Mouse (Mus musculus) CH12.LX (cell line): ENCODE measurements around the gene Gpr176. TPM values are rescaled to one million over a fixed set of nuclear protein-coding genes. Genes with fewer than 3 reads are reported as not detected.
A peak's percentile ranks its signal among the peaks of the same experiment; 100 is the strongest.

ENCODE experiments used
- DNase-seq: peaks from one replicate; pipeline ENCODE4 v3.0.0-alpha.2; 2013; ENCODE audit errors: extremely low read depth
- H3K27ac ChIP-seq: 2 replicates; pipeline ENCODE4 v1.5.1; 2012; ENCODE audit warnings: low read depth, mild to moderate bottlenecking, control low read depth, moderate library complexity; ENCODE audit not compliant: insufficient read depth
- H3K27me3 ChIP-seq: replicated peaks from 2 replicates; pipeline ENCODE3; 2012; ENCODE audit warnings: inconsistent platforms
- H3K36me3 ChIP-seq, 2 experiments: replicated peaks in 1 of 2; 2 replicates each; pipeline versions ENCODE3 to v1.6.1; 2012; ENCODE audit warnings: inconsistent platforms in 1 of 2, low read length in 1 of 2, mild to moderate bottlenecking in 1 of 2, mixed read lengths in 1 of 2, moderate library complexity in 1 of 2; ENCODE audit not compliant: control insufficient read depth in 1 of 2, insufficient read depth in 1 of 2
- H3K4me1 ChIP-seq, 2 experiments: 2 replicates each; pipeline ENCODE4 v1.6.1; 2012; ENCODE audit warnings: inconsistent platforms in 1 of 2, moderate library complexity in 1 of 2; ENCODE audit not compliant: insufficient read depth in 2 of 2, control insufficient read depth in 1 of 2
- H3K4me2 ChIP-seq: 2 replicates; pipeline ENCODE4 v1.6.1; 2012; ENCODE audit warnings: low read depth, mild to moderate bottlenecking, control low read depth; ENCODE audit not compliant: poor library complexity, insufficient read depth, severe bottlenecking
- H3K4me3 ChIP-seq, 3 experiments: fragments of 150-350 bp in 1 of 3; sonication (generic) in 1 of 3; replicated peaks in 1 of 3; 2 replicates each; pipeline versions ENCODE3 to v1.5.1; 2011 to 2012; ENCODE audit warnings: low read depth in 2 of 3, low read length in 2 of 3, mild to moderate bottlenecking in 2 of 3, moderate library complexity in 2 of 3, control low read depth in 1 of 3, improper control_type of control experiment in 1 of 3, inconsistent platforms in 1 of 3, mixed read lengths in 1 of 3; ENCODE audit not compliant: poor library complexity in 1 of 3
- H3K79me2 ChIP-seq: replicated peaks from 2 replicates; pipeline ENCODE4 v1.6.1; 2012; ENCODE audit warnings: mild to moderate bottlenecking, moderate library complexity; ENCODE audit not compliant: control insufficient read depth, poor library complexity, insufficient read depth, severe bottlenecking; ENCODE audit errors: extremely low read depth
- H3K9ac ChIP-seq: 2 replicates; pipeline ENCODE4 v1.6.1; 2012; ENCODE audit warnings: low read depth, mild to moderate bottlenecking, control low read depth, moderate library complexity; ENCODE audit not compliant: insufficient read depth
- H3K9me3 ChIP-seq: replicated peaks from 2 replicates; pipeline ENCODE3; 2012; ENCODE audit warnings: low read length, inconsistent platforms, mixed read lengths
- BHLHE40 ChIP-seq: IDR thresholded peaks from 2 replicates; pipeline ENCODE4 v1.6.1; 2011; ENCODE audit warnings: mild to moderate bottlenecking, low read depth, low read length, improper control_type of control experiment
- CHD1 ChIP-seq: IDR thresholded peaks from 2 replicates; pipeline ENCODE4 v1.6.1; 2012; ENCODE audit warnings: low read depth, low read length, improper control_type of control experiment, inconsistent platforms
- CHD2 ChIP-seq: IDR thresholded peaks from 2 replicates; pipeline ENCODE4 v1.6.1; 2011; ENCODE audit warnings: low read length, improper control_type of control experiment
- ELF1 ChIP-seq: IDR thresholded peaks from 2 replicates; pipeline ENCODE4 v1.6.1; 2014; ENCODE audit warnings: low read depth, mild to moderate bottlenecking, inconsistent platforms, low read length, improper control_type of control experiment
- GABPA ChIP-seq: IDR thresholded peaks from 2 replicates; pipeline ENCODE4 v1.6.1; 2012; ENCODE audit warnings: low read depth, low read length, improper control_type of control experiment, inconsistent platforms; ENCODE audit not compliant: insufficient replicate concordance
- HCFC1 ChIP-seq: IDR thresholded peaks from 2 replicates; pipeline ENCODE4 v1.6.1; 2012; ENCODE audit warnings: low read depth, mild to moderate bottlenecking, inconsistent platforms, low read length, improper control_type of control experiment
- IRF4 ChIP-seq: IDR thresholded peaks from 2 replicates; pipeline ENCODE4 v1.6.1; 2014; ENCODE audit warnings: low read depth, mild to moderate bottlenecking, inconsistent platforms, low read length, improper control_type of control experiment
- JUN ChIP-seq: IDR thresholded peaks from 2 replicates; pipeline ENCODE4 v1.6.1; 2011; ENCODE audit warnings: low read depth, mild to moderate bottlenecking, low read length, improper control_type of control experiment, moderate library complexity; ENCODE audit not compliant: insufficient read depth
- JUND ChIP-seq: conservative IDR thresholded peaks from 2 replicates; pipeline ENCODE4 v1.6.1; 2011; ENCODE audit warnings: low read depth, low read length, improper control_type of control experiment
- KAT2A ChIP-seq: IDR thresholded peaks from 2 replicates; pipeline ENCODE4 v1.6.1; 2012; ENCODE audit warnings: low read length, improper control_type of control experiment, inconsistent platforms; ENCODE audit not compliant: insufficient replicate concordance
- MAX ChIP-seq: IDR thresholded peaks from 2 replicates; pipeline ENCODE4 v1.6.1; 2011; ENCODE audit warnings: low read length, improper control_type of control experiment
- MAZ ChIP-seq: IDR thresholded peaks from 2 replicates; pipeline ENCODE4 v1.6.1; 2012; ENCODE audit warnings: low read depth, mild to moderate bottlenecking, inconsistent platforms, low read length, improper control_type of control experiment, moderate library complexity
- MEF2A ChIP-seq: IDR thresholded peaks from 2 replicates; pipeline ENCODE4 v1.6.1; 2014; ENCODE audit warnings: low read depth, mild to moderate bottlenecking, inconsistent platforms, low read length, improper control_type of control experiment, borderline replicate concordance
- MXI1 ChIP-seq: IDR thresholded peaks from 2 replicates; pipeline ENCODE4 v1.6.1; 2011; ENCODE audit warnings: mild to moderate bottlenecking, low read depth, low read length, improper control_type of control experiment
- MYC ChIP-seq: IDR thresholded peaks from 2 replicates; pipeline ENCODE4 v1.6.1; 2011; ENCODE audit warnings: low read depth, mild to moderate bottlenecking, improper control_type of control experiment, low read length
- NELFE ChIP-seq: IDR thresholded peaks from 2 replicates; pipeline ENCODE4 v1.6.1; 2011; ENCODE audit warnings: low read depth, low read length, improper control_type of control experiment
- PAX5 ChIP-seq: IDR thresholded peaks from 2 replicates; pipeline ENCODE4 v1.6.1; 2012; ENCODE audit warnings: low read length, inconsistent platforms, mixed read lengths
- POLR2A ChIP-seq: IDR thresholded peaks from 2 replicates; pipeline ENCODE4 v1.6.1; 2011; ENCODE audit warnings: low read depth, mild to moderate bottlenecking, improper control_type of control experiment, low read length
- POLR2AphosphoS2 ChIP-seq: IDR thresholded peaks from 2 replicates; pipeline ENCODE4 v1.6.1; 2011; ENCODE audit warnings: low read depth, low read length, improper control_type of control experiment
- RAD21 ChIP-seq: IDR thresholded peaks from 2 replicates; pipeline ENCODE4 v1.6.1; 2011; ENCODE audit warnings: low read depth, mild to moderate bottlenecking, low read length, improper control_type of control experiment, moderate library complexity
- SMC3 ChIP-seq: IDR thresholded peaks from 2 replicates; pipeline ENCODE4 v1.6.1; 2011; ENCODE audit warnings: low read depth, low read length, improper control_type of control experiment
- TBP ChIP-seq: conservative IDR thresholded peaks from 2 replicates; pipeline ENCODE4 v1.6.1; 2011; ENCODE audit warnings: low read depth, low read length, improper control_type of control experiment
- TCF12 ChIP-seq: IDR thresholded peaks from 2 replicates; pipeline ENCODE4 v1.6.1; 2014; ENCODE audit warnings: low read depth, mild to moderate bottlenecking, inconsistent platforms, low read length, improper control_type of control experiment
- UBTF ChIP-seq: IDR thresholded peaks from 2 replicates; pipeline ENCODE4 v1.6.1; 2012; ENCODE audit warnings: low read depth, mild to moderate bottlenecking, inconsistent platforms, low read length, improper control_type of control experiment, moderate library complexity
- USF1 ChIP-seq: IDR thresholded peaks from 2 replicates; pipeline ENCODE4 v1.6.1; 2014; ENCODE audit warnings: low read depth, mild to moderate bottlenecking, inconsistent platforms, low read length, improper control_type of control experiment
- ZKSCAN1 ChIP-seq: IDR thresholded peaks from 2 replicates; pipeline ENCODE4 v1.6.1; 2012; ENCODE audit warnings: low read depth, inconsistent platforms, low read length, improper control_type of control experiment, borderline replicate concordance
- ZMIZ1 ChIP-seq: IDR thresholded peaks from 2 replicates; pipeline ENCODE4 v1.6.1; 2012; ENCODE audit warnings: low read depth, mild to moderate bottlenecking, inconsistent platforms, low read length, improper control_type of control experiment
- ZNF384 ChIP-seq: IDR thresholded peaks from 2 replicates; pipeline ENCODE4 v1.6.1; 2012; ENCODE audit warnings: low read depth, low read length, improper control_type of control experiment, inconsistent platforms
- dilution Hi-C: fragments of 300-500 bp; cut with MboI; formaldehyde crosslinking; loops from 2 replicates; pipeline ENCODE4 v1.14.3; 2020; ENCODE audit warnings: low sequenced_read_pairs; ENCODE audit not compliant: extremely low pct_unique_long_range_greater_than_20kb, extremely low pct_ligation_motif_present
- in situ Hi-C: fragments of 300-500 bp; cut with MboI; formaldehyde crosslinking; loops from 3 replicates; pipeline ENCODE4 v1.14.3; 2019; ENCODE audit warnings: low sequenced_read_pairs, low pct_ligation_motif_present, low pct_unique_long_range_greater_than_20kb, mixed read lengths
- polyA plus RNA-seq: library from polyadenylated mRNA; unstranded; fragments of >175 nt; gene quantifications from 2 replicates; pipeline ENCODE4 v1.2.1, GENCODE M21; 2012; ENCODE audit warnings: low read depth; ENCODE audit not compliant: insufficient read length
- total RNA-seq, 2 experiments: library from RNA; depleted of rRNA; stranded (reverse); fragments of 300-350 nt in 1 of 2; fragments of >200 nt in 1 of 2; gene quantifications; 2 replicates each; pipeline ENCODE4 v1.2.3; 2012 to 2014

The Gpr176 gene
- total and polyA plus RNA-seq, 3 experiments = not detected

GRCm38 (mm10) chr2:118390072-118390471 is 16.9 kb upstream of the Gpr176 start (continued):
- no peak; the same call in 1 of the 2 replicates for TF ChIP-seq MAX
- TF ChIP-seq GABPA = no peak
- TF ChIP-seq, all 38 proteins: peak for 10

GRCm38 (mm10) chr2:118389569-118389968 is 16.4 kb upstream of the Gpr176 start:
- DNase-seq = no peak
- peak overlapping the region; percentile 99 for H3K4me2 ChIP-seq
- no peaks in the 10 kb centered on the region for H3K9me3 ChIP-seq
- dilution Hi-C loops (no loop called here), in situ Hi-C loops (no loop called here)
- peaks cover 21% of the 10 kb centered on the region for H3K79me2 ChIP-seq
- H3K36me3 ChIP-seq = no peaks in the 10 kb centered on the region
- H3K27me3 ChIP-seq = no peaks in the 10 kb centered on the region
- peak overlapping the region; percentile 89 to 95 (median 90) for H3K4me3 ChIP-seq
- TF ChIP-seq ELF1 (peak; percentile 83), ZNF384 (peak; percentile 85), MXI1 (no peak)
- H3K4me1 ChIP-seq = peaks cover 2 to 18% of the 10 kb centered on the region in 2 experiments; a peak in 2 of 4 replicates
- H3K9ac ChIP-seq = peak overlapping the region; percentile 86
- no peak overlapping the region for H3K27ac ChIP-seq

DNA sequence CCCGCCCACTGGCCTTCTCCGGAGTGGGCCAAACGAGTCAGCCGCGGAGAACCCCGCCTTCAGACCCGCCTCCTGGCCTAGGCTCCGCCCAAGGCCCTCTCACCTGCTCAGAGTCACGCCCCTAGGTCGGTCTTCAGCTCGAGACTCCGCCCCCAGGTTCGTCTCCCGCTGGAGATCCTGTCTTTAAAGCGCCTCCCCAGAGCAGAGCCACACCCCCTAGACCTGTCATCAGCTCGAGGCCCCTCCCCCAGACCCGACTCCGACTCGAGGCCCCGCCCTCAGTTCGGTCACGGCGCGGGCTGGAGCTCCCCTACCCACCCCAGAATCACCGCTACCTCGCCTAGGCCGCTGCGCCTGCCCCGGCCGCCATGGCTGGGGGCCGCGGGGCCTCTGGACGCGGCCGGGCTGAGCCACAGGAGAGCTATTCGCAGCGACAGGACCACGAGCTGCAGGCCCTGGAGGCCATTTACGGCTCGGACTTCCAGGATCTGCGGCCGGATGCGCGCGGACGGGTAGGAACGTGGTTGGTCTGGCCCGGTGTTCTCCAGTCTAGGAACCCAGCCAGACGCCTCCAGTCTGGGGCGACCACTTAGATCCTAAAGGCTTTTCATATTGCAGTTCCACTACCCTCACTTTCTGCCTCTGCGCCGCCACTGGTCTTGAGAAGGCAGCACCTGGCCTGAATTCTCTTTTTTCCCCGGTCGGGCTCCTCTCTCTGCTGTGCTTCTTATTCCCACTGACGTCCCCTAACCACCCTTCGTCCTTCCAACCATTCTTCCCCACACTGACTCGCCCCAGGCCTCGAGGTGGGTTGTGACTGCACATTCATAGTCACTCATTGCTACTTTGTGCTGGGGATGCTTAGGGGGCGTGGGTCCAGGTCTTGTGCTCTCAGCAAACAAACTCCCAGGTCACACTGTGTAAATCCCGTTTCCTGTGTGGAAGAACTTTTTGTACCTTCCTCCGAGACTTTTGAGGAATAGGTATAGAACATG is 15.4 kb upstream of the Gpr176 start, which contains the start of gene Eif2ak4:
Gene Eif2ak4 (plus strand): TSS at position 278 of the 995 bp plus-strand sequence.
- no peaks in the 10 kb centered on the region for H3K9me3 ChIP-seq
- peaks cover 2 to 18% of the 10 kb centered on the region in 2 experiments; a peak in 2 of 4 replicates for H3K4me1 ChIP-seq
- peak within 1 kb of the TSS; percentile 59 for H3K27ac ChIP-seq
- no peaks in the 10 kb centered on the region for H3K27me3 ChIP-seq
- in situ Hi-C loops (no loop called here), dilution Hi-C loops (no loop called here)
- no peaks in the 10 kb centered on the region for H3K36me3 ChIP-seq
- H3K79me2 ChIP-seq = peaks cover 21% of the 10 kb centered on the region
- peak; percentile 100 for DNase-seq
- peak within 1 kb of the TSS; percentile 86 for H3K9ac ChIP-seq
- peak within 1 kb of the TSS; percentile 89 to 95 (median 90) for H3K4me3 ChIP-seq
- peak within 1 kb of the TSS; percentile 99 for H3K4me2 ChIP-seq
- TF ChIP-seq MAZ = peak; percentile 78; the same call in 1 of the 2 replicates
- no peak for TF ChIP-seq RAD21
- TF ChIP-seq UBTF = peak; percentile 83; the same call in 1 of the 2 replicates
- TF ChIP-seq JUND = no peak
- TF ChIP-seq NELFE = peak; percentile 77; the same call in 1 of the 2 replicates
- TF ChIP-seq MAX = no peak
- TF ChIP-seq POLR2A = peak; percentile 83
- no peak for TF ChIP-seq CHD2
- TF ChIP-seq POLR2AphosphoS2 = no peak
- TF ChIP-seq BHLHE40 = no peak
- TF ChIP-seq USF1 = no peak
- no peak for TF ChIP-seq PAX5
- peak; percentile 54; the same call in 1 of the 2 replicates for TF ChIP-seq TCF12
- TF ChIP-seq JUN = no peak
- TF ChIP-seq ELF1 = no peak
- peak; percentile 30; the same call in 1 of the 2 replicates for TF ChIP-seq MEF2A
- no peak for TF ChIP-seq ZKSCAN1
- peak; percentile 61; the same call in 1 of the 2 replicates for TF ChIP-seq ZMIZ1
- no peak for TF ChIP-seq SMC3
- no peak for TF ChIP-seq CHD1
- peak; percentile 41; the same call in 1 of the 2 replicates for TF ChIP-seq IRF4
- no peak for TF ChIP-seq TBP
- TF ChIP-seq MYC = no peak
- TF ChIP-seq KAT2A = no peak
- TF ChIP-seq HCFC1 = peak; percentile 52
